Mouse (Mus musculus) small intestine, adult 2 months (tissue): Measurements from ENCODE around the gene Cers3.

ENCODE experiments used
- CTCF ChIP-seq: fragments of 200-500 bp; IDR thresholded peaks from 2 replicates; pipeline ENCODE4 v1.5.1; 2012; ENCODE audit warnings: low read depth, mild to moderate bottlenecking, control low read depth, inconsistent platforms, low read length, moderate library complexity, mixed read lengths; ENCODE audit not compliant: insufficient replicate concordance, insufficient read length; ENCODE audit errors: extremely low read depth
- POLR2A ChIP-seq: fragments of 200-500 bp; IDR thresholded peaks from 2 replicates; pipeline ENCODE4 v1.6.1; 2012; ENCODE audit warnings: low read depth, mild to moderate bottlenecking, control low read depth, inconsistent platforms, low read length, moderate library complexity

DNA sequence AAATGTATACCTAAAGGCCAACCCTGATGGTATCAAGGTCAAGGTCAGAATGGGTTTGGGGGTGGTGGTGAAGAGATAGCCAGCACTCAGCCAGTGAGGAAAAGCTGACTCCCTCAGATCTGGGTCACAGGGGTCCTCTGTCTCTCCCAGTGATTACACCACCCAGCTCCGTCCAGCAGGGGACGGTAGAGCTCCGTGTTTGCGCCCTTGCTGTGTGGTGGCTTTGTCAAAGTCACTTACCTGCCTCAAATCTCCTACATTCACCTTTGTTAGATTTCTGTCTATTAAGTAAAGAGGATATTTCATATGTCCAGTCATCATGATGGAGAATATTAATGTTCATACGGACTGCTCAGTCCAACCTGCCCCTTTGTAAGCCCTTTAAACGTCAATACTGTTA is 76.7 kb downstream of the Cers3 start:
- TF ChIP-seq POLR2A (no peak), CTCF (peak; percentile 86)
